Mouse (Mus musculus) heart, postnatal 0 days (tissue): ENCODE data around the gene Vps72. TPM values are rescaled to one million over a fixed set of nuclear protein-coding genes. Genes with fewer than 3 reads are reported as not detected.
"Not testable (repeated sequence)": the region's sequence is repeated elsewhere in the genome, so short reads cannot be mapped to it uniquely, and the experiment has no call there.

Experiments
- ATAC-seq: fragments of 200-750 bp; cut with Nextera tagmentation; 2 replicates; pipeline ENCODE4 v1.8.0; 2017; ENCODE audit warnings: low read depth, moderate number of reproducible peaks, moderate library complexity; ENCODE audit not compliant: insufficient read depth
- DNase-seq: peaks from one replicate; pipeline ENCODE4 v3.0.0-alpha.2; 2016; ENCODE audit warnings: low spot score
- H3K27ac ChIP-seq: fragments of 300-500 bp; sonication (generic); 2 replicates; pipeline ENCODE4 v1.5.1; 2014; ENCODE audit warnings: low read depth, mild to moderate bottlenecking
- H3K27me3 ChIP-seq: fragments of 300-500 bp; sonication (generic); 2 replicates; pipeline ENCODE4 v1.6.1; 2014; ENCODE audit warnings: low read length, mixed read lengths; ENCODE audit not compliant: control insufficient read depth, insufficient read depth
- H3K36me3 ChIP-seq: fragments of 300-500 bp; sonication (generic); replicated peaks from 2 replicates; pipeline ENCODE4 v1.6.1; 2014; ENCODE audit warnings: low read length, mixed read lengths; ENCODE audit not compliant: control insufficient read depth, insufficient read depth
- H3K4me1 ChIP-seq: fragments of 300-500 bp; sonication (generic); 2 replicates; pipeline ENCODE4 v1.6.1; 2014; ENCODE audit warnings: antibody characterized with exemption; ENCODE audit not compliant: control insufficient read depth, insufficient read depth
- H3K4me2 ChIP-seq: fragments of 300-500 bp; sonication (generic); 2 replicates; pipeline ENCODE4 v1.6.1; 2014; ENCODE audit warnings: low read depth, mild to moderate bottlenecking, low read length, moderate library complexity
- H3K4me3 ChIP-seq: fragments of 300-500 bp; sonication (generic); 2 replicates; pipeline ENCODE4 v1.5.1; 2014; ENCODE audit warnings: low read depth, low read length
- H3K9ac ChIP-seq: fragments of 300-500 bp; sonication (generic); replicated peaks from 2 replicates; pipeline ENCODE4 v1.6.1; 2014; ENCODE audit warnings: low read depth, low read length, mixed read lengths
- H3K9me3 ChIP-seq: fragments of 300-500 bp; sonication (generic); replicated peaks from 2 replicates; pipeline ENCODE4 v1.6.1; 2016; ENCODE audit warnings: low read length; ENCODE audit not compliant: control insufficient read depth
- CTCF ChIP-seq: IDR thresholded peaks from 2 replicates; pipeline ENCODE4 v1.5.1; 2016; ENCODE audit warnings: antibody characterized with exemption, control low read depth, low read depth
- EP300 ChIP-seq: IDR thresholded peaks from 2 replicates; pipeline ENCODE4 v1.6.1; 2016; ENCODE audit warnings: antibody characterized with exemption, low read depth
- WGBS: fragments of 180-500 bp; shearing (Covaris S2); extraction: QIAGEN DNeasy Blood & Tissue Kit; methylation state at CpG from one replicate; pipeline ENCODE4 v1.1.7; 2014; 5-methylcytosine and 5-hydroxymethylcytosine counted together
- polyA plus RNA-seq: library from polyadenylated mRNA; unstranded; fragments of >200 nt; fragmentation: Nextera tagmentation; extraction: Ambion mirVana; gene quantifications from 2 replicates; pipeline ENCODE4 v1.2.1, GENCODE M21; 2015
- total RNA-seq: library from RNA; depleted of rRNA; stranded (reverse); fragments of >200 nt; gene quantifications from 2 replicates; pipeline ENCODE4 v1.2.3, GENCODE M21; 2014; ENCODE audit warnings: low replicate concordance

The Vps72 gene
- total and polyA plus RNA-seq, 2 experiments from 2014 or later: 54.9 to 60.8 TPM

DNA sequence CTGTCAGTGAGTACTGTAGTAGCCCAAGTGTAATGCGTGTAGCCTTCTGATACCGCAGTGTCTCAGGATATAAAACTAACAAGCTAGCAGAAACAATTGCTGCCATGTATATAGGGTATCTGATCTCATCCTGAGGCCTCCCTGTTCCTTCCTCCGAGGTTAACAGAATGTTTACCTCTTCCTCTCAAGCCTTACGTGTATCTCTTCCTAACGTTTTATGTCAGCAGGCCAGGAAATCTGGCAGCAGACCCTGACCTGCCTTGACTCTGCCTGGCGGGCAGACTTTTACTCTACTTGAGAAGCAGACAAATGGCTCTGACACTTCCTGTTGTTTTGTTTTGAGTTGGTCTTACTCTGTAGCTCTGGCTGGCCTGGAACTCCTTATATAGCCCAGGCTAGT is 10.8 kb downstream of the Vps72 start:
- H3K27ac ChIP-seq: peak overlapping the region; percentile 81
- WGBS: 62% methylated on average over 6 of the region's 6 CpGs

GRCm38 (mm10) chr3:95124246-95124645 is 13.4 kb downstream of the Vps72 start, which contains the start of gene Tmod4:
TSS of gene Tmod4 (plus strand) at chr3:95124476.
- H3K27ac ChIP-seq: peak within 1 kb of the TSS; percentile 57
- 48% methylated on average over 6 of the region's 6 CpGs for whole genome bisulfite sequencing
- peaks cover 11% of the 10 kb centered on the region; the same call in 1 of the 2 replicates for H3K4me1 ChIP-seq
- no peaks in the 10 kb centered on the region for H3K27me3 ChIP-seq
- no peak within 1 kb of the TSS for H3K9ac ChIP-seq
- H3K4me3 ChIP-seq: no peak within 1 kb of the TSS
- peak within 1 kb of the TSS; percentile 21; the same call in 1 of the 2 replicates for H3K4me2 ChIP-seq
- no peak for TF ChIP-seq EP300
- peak; percentile 52 for TF ChIP-seq CTCF
- H3K36me3 ChIP-seq: peaks cover 42% of the 10 kb centered on the region
- ATAC-seq: peak; percentile 40; the same call in 1 of the 2 replicates
- no peaks in the 10 kb centered on the region for H3K9me3 ChIP-seq
- DNase-seq: no peak

More for the DNA sequence above, 10.8 kb downstream of the Vps72 start:
- H3K4me2 ChIP-seq: no peak overlapping the region
- no peaks in the 10 kb centered on the region for H3K9me3 ChIP-seq
- ATAC-seq: peak; percentile 61
- TF ChIP-seq CTCF (no peak), EP300 (peak; percentile 54; the same call in 1 of the 2 replicates)
- DNase-seq: no peak
- H3K27me3 ChIP-seq: no peaks in the 10 kb centered on the region
- H3K9ac ChIP-seq: no peak overlapping the region
- H3K4me1 ChIP-seq: peaks cover 11% of the 10 kb centered on the region; the same call in 1 of the 2 replicates
- no peak overlapping the region for H3K4me3 ChIP-seq
- peaks cover 52% of the 10 kb centered on the region for H3K36me3 ChIP-seq

DNA sequence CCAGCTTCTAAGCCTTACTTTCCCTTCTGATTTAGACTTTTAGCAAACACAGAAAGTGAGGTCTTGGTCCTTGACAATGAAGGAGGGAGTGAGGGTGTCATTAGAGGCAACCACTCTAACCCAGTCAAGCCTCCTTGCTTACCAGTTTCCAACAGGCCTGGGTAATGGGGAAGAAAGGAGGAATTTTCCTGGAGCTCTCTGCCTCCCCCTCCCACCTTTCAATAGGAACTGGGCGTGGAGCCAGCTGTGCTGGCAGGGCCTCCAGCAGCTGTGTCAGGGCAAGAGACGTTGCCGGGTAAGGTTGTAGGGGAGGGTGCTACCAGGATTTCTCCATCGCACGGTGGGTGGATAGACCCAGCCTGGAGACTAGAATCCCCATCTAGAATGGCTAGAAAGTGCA is 14.2 kb downstream of the Vps72 start:
- DNase-seq (peak; percentile 75), ATAC-seq (peak; percentile 69)
- Histone ChIP-seq H3K9ac (no peak overlapping the region), H3K27me3 (no peaks in the 10 kb centered on the region), H3K36me3 (peaks cover 39% of the 10 kb centered on the region), H3K9me3 (no peaks in the 10 kb centered on the region), H3K4me2 (0 out of 2 replicates have a peak overlapping the region, but pooled peaks have one; percentile 8), H3K4me3 (no peak overlapping the region), H3K27ac (peak overlapping the region; percentile 57), H3K4me1 (peaks cover 11% of the 10 kb centered on the region; the same call in 1 of the 2 replicates)
- WGBS: 5% methylated on average over 5 of the region's 5 CpGs
- TF ChIP-seq EP300 (no peak), CTCF (no peak)

GRCm38 (mm10) chr3:95129226-95129651 is 18.4 kb downstream of the Vps72 start:
- Histone ChIP-seq H3K36me3 (peaks cover 25% of the 10 kb centered on the region), H3K27me3 (no peaks in the 10 kb centered on the region), H3K4me2 (peak overlapping the region; percentile 21; the same call in 1 of the 2 replicates), H3K27ac (peak overlapping the region; percentile 48; the same call in 1 of the 2 replicates), H3K9me3 (no peaks in the 10 kb centered on the region), H3K4me1 (peaks cover 11% of the 10 kb centered on the region; the same call in 1 of the 2 replicates), H3K9ac (no peak overlapping the region), H3K4me3 (no peak overlapping the region)
- no peak for ATAC-seq
- DNase-seq: no peak
- TF ChIP-seq EP300 (no peak), CTCF (0 out of 2 replicates have a peak, but pooled peaks have one; percentile 3)
- WGBS: 48% methylated on average over 6 of the region's 6 CpGs

GRCm38 (mm10) chr3:95130081-95130480 is 19.3 kb downstream of the Vps72 start:
- no peak for ATAC-seq
- WGBS: 84% methylated on average over 5 of the region's 5 CpGs
- no peaks in the 10 kb centered on the region for H3K27me3 ChIP-seq

DNA sequence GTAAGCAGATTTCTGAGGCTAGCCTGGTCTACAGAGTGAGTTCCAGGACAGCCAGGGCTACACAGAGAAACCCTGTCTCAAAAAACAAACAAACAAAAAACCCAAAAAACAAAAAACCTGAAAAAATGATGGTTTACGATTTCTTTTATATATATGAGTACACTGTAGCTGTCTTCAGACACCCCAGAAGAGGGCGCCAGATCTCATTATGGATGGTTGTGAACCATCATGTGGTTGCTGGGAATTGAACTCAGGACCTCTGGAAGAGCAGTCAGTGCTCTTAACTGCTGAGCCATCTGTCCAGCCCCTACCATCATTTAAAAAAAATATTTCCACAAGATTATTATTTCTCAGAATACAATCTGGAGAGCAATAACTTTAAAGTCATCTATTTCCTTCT is 21.6 kb downstream of the Vps72 start:
- peaks cover 25% of the 10 kb centered on the region for H3K36me3 ChIP-seq
- H3K9ac ChIP-seq, H3K27me3 ChIP-seq, H3K27ac ChIP-seq, H3K9me3 ChIP-seq, DNase-seq, H3K4me2 ChIP-seq, H3K4me3 ChIP-seq, ATAC-seq, H3K4me1 ChIP-seq: not testable (repeated sequence)
- 87% methylated on average over 2 of the region's 2 CpGs for WGBS

More at GRCm38 (mm10) chr3:95130081-95130480, 19.3 kb downstream of the Vps72 start:
- no peak overlapping the region for H3K4me3 ChIP-seq
- peaks cover 6% of the 10 kb centered on the region for H3K4me1 ChIP-seq
- H3K4me2 ChIP-seq: no peak overlapping the region
- no peaks in the 10 kb centered on the region for H3K9me3 ChIP-seq
- TF ChIP-seq CTCF: no peak
- TF ChIP-seq EP300: no peak
- H3K9ac ChIP-seq: no peak overlapping the region
- no peak for DNase-seq
- H3K27ac ChIP-seq: no peak overlapping the region
- peaks cover 25% of the 10 kb centered on the region for H3K36me3 ChIP-seq
